Mouse (Mus musculus) MEL (cell line): ENCODE data around the gene Gpr146.

ENCODE experiments used
- CTCF ChIP-seq, 3 experiments: IDR thresholded peaks in 2 of 3; conservative IDR thresholded peaks in 1 of 3; 2 replicates each; pipeline ENCODE4 v1.5.1; 2011 to 2012; ENCODE audit warnings: low read length in 3 of 3, low read depth in 2 of 3, mild to moderate bottlenecking in 2 of 3, improper control_type of control experiment in 1 of 3, inconsistent platforms in 1 of 3, mixed read lengths in 1 of 3, moderate library complexity in 1 of 3; ENCODE audit not compliant: control insufficient read depth in 1 of 3, insufficient read depth in 1 of 3, poor library complexity in 1 of 3, severe bottlenecking in 1 of 3
- HCFC1 ChIP-seq: IDR thresholded peaks from 2 replicates; pipeline ENCODE4 v1.6.1; 2012; ENCODE audit warnings: low read depth, mild to moderate bottlenecking, inconsistent platforms, low read length, improper control_type of control experiment, moderate library complexity
- RAD21 ChIP-seq: IDR thresholded peaks from 2 replicates; pipeline ENCODE4 v1.6.1; 2011; ENCODE audit warnings: mild to moderate bottlenecking, low read depth, low read length, improper control_type of control experiment
- RCOR1 ChIP-seq: IDR thresholded peaks from 2 replicates; pipeline ENCODE4 v1.6.1; 2012; ENCODE audit warnings: low read depth, mild to moderate bottlenecking, inconsistent platforms, low read length, improper control_type of control experiment

- TF ChIP-seq HCFC1 (no peak), CTCF (IDR thresholded peaks at IDR 0.05 in 2 of 3, conservative IDR thresholded peaks at IDR 0.05 in 1 of 3; ENCODE audit: control insufficient read depth in 1 of 3, insufficient read depth in 1 of 3, low read depth in 2 of 3, low read length in 3 of 3, poor library complexity in 1 of 3, severe bottlenecking in 1 of 3) (no peak), RAD21 (no peak), RCOR1 (no peak)
These were observed 25.9 kb upstream of the Gpr146 start for GRCm38 (mm10) chr5:139351628-139352027.
